Mouse (Mus musculus): ENCODE data around the gene Hist2h3c2. TPM values are rescaled to one million over a fixed set of nuclear protein-coding genes. Genes with fewer than 3 reads are reported as not detected.

The Hist2h3c2 gene
- 2.0 TPM for polyA plus RNA-seq (2014; fragmentation: Illumina TruSeq; extraction: RNeasy Lipid Tissue Mini Kit (QIAGEN cat#74804); ENCODE audit: low read depth, low replicate concordance)

DNA sequence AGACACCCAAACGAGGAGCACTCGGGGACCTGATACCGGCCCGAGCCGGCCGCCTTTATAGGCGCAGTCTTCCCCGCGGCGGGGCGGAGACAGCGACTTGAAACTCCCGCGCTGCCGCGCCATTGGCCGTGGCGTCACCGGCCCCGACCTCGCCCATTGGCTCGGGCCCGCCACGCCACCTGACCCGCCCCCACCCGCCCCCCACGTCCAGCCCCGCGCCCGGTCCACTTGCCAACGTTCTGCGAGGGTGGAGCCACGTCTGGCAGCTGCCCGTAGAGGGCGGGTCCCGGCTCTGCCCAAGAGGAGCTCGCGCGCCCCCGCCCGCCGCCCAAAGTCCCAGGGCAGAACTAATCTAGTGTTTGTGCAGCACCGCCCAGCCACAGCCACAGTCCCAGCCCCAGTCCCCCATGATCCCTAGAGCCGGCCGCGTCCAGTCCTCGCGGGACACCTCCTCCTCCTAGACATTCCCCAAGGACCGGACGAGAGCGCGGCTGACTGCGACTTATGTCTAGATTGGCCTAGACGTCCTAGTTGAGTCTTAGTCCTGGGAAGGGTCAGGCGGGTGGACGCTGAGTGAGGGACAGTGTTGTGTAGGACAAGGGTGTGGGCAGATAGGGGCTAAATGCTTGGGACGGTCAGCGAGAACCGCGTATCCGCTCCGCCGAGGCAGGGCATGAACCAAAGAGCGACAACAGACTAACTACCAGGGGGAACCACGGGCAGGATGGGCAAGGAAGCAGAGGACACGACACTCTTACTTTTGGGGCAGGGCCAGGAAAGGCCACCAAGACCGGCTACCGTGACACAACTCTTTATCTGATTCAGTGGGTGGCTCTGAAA, at the start of gene Hist2h3c2:
Gene Hist2h3c2, minus strand, starts transcription at position 174 of the 840 bp plus-strand sequence.

DNA sequence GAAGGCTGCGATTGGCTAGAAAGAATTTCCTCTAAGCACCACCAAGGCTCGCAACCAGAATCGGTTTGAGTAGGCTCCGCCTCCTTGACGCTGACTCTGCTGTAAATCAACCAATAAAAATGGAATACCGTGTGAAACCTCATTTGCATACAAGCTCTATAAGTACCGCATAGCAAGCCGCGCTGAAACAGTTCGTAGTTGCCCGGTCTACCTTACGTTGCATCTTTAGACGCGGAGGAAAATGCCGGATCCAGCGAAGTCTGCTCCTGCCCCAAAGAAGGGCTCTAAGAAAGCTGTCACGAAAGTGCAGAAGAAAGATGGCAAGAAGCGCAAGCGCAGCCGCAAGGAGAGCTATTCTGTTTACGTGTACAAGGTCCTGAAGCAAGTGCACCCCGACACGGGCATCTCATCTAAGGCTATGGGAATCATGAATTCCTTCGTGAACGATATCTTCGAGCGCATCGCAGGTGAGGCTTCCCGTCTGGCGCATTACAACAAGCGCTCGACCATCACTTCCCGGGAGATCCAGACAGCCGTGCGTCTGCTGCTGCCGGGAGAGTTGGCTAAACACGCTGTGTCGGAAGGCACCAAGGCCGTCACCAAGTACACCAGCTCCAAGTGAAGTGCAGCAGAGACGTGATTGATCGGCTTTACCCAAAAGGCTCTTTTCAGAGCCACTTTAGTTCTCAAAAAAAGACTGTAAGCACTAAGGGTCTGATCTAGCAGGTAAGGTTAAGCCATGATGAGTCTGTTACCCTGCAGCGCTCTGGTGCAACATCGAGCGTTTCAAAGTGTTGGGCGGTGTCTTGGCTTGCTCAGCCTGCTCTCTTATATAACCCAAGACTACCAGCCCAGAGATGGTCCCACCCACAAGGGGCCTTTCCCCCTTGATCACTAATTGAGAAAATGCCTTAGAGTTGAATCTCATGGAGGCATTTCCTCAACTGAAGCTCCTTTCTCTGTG, 30.9 kb upstream of the Hist2h3c2 start, which contains the start of gene Hist2h2bb:
Gene Hist2h2bb, plus strand, starts transcription at position 242 of the 964 bp plus-strand sequence.

DNA sequence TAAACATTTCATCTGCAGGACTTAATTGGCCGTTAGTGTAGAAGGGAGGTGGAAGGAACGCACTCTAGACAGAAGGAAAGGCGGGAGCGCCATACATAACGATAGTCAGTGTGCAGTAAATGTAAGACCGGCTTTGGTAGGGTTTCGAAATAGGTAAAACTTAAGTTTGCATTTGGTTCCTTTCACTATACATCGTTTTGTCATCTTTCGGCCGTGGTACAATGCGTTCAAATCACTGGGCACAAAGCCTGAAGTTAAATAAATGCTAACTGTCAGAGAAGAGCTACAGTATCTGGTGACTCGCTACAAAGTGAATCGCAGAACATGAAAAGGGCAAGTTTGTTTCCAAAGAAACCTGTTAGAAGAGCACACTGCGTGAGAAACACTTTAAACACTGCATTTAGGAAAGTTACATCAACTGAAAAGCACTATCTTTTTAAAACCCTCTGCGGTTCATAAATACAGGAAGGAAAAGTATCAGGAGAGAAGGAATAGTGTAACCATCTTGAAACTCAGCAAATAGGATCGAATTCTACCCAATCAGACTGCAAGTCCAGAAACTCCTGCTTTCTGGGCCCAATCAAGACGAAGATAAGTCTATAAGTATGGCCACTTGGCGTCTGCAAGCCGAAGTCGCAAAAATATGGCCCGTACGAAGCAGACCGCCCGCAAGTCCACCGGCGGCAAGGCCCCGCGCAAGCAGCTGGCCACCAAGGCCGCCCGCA, 29.3 kb upstream of the Hist2h3c2 start, which contains the start of gene Hist2h3b:
Gene Hist2h3b, plus strand, starts transcription at position 604 of the 725 bp plus-strand sequence.

DNA sequence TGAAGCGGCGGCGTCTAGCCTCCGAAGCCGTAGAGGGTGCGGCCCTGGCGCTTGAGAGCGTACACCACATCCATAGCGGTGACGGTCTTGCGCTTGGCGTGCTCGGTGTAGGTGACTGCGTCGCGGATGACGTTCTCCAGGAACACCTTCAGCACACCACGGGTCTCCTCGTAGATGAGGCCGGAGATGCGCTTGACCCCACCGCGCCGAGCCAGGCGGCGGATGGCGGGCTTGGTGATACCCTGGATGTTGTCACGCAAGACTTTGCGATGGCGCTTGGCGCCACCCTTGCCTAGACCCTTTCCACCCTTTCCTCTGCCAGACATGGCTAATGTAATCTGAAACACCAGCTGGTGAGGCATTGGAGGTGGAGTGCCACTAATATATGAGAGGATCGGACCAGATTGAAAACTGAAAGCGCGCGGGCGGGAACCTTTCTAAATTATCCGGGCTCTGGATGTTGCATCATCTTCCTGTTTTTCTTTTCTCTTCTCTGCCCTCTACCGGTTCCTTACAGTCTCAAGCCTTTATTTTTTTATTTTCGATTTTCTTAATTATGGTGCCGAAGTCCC, 24.1 kb upstream of the Hist2h3c2 start, which contains the start of gene Hist2h4:
Gene Hist2h4, minus strand, starts transcription at position 333 of the 572 bp plus-strand sequence.

DNA sequence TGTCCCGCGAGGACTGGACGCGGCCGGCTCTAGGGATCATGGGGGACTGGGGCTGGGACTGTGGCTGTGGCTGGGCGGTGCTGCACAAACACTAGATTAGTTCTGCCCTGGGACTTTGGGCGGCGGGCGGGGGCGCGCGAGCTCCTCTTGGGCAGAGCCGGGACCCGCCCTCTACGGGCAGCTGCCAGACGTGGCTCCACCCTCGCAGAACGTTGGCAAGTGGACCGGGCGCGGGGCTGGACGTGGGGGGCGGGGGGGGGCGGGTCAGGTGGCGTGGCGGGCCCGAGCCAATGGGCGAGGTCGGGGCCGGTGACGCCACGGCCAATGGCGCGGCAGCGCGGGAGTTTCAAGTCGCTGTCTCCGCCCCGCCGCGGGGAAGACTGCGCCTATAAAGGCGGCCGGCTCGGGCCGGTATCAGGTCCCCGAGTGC, 7.5 kb upstream of the Hist2h3c2 start, which contains the start of gene Hist2h3c1:
Gene Hist2h3c1, plus strand, starts transcription at position 259 of the 430 bp plus-strand sequence.

DNA sequence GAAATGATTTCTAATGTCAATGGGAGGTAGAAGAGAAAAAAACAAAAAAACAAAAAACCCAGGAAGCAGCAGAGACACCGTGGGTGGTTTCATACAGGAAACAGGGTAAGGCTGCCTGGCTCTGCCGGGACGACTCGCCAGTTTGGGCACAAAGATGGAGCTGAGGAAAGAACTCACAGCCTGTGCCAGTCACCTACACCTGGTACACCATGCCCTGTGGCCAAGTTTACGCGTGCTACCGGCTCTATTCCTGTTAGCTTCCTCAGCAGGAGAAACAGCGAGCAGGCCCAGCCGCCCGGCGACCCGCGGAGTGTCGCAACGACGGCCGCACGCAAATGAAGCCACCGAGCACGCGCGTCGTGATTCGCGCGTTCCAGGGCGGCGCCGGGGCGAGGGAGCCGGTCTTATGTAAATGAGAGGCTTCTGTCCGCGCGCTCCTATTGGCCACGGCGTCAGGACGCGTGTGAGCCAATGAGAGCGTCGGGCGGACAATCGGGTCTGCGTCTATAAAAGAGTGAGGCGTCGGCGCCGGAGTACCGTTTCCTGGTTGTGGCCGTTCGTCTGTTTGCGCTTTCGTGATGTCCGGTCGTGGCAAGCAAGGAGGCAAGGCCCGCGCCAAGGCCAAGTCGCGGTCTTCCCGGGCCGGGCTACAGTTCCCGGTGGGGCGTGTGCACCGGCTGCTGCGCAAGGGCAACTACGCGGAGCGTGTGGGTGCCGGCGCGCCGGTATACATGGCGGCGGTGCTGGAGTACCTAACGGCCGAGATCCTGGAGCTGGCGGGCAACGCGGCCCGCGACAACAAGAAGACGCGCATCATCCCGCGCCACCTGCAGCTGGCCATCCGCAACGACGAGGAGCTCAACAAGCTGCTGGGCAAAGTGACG, 6.3 kb upstream of the Hist2h3c2 start, which contains the start of gene Hist2h2aa1:
Gene Hist2h2aa1, plus strand, starts transcription at position 495 of the 884 bp plus-strand sequence.

DNA sequence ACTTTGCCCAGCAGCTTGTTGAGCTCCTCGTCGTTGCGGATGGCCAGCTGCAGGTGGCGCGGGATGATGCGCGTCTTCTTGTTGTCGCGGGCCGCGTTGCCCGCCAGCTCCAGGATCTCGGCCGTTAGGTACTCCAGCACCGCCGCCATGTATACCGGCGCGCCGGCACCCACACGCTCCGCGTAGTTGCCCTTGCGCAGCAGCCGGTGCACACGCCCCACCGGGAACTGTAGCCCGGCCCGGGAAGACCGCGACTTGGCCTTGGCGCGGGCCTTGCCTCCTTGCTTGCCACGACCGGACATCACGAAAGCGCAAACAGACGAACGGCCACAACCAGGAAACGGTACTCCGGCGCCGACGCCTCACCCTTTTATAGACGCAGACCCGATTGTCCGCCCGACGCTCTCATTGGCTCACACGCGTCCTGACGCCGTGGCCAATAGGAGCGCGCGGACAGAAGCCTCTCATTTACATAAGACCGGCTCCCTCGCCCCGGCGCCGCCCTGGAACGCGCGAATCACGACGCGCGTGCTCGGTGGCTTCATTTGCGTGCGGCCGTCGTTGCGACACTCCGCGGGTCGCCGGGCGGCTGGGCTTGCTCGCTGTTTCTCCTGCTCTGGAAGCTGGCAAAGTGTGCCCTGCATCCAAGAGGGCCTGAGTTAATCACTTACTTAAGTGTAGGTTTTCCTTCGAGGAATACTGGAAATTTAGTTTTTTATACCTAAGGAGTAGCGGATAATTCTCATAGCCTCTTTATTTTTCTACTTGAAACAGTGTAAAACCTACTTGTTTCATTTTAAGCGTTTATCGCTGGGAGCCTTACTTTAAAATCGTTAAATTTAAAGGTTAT, 1.2 kb upstream of the Hist2h3c2 start, which contains the start of gene Hist2h2aa2:
Gene Hist2h2aa2, minus strand, starts transcription at position 328 of the 850 bp plus-strand sequence.

DNA sequence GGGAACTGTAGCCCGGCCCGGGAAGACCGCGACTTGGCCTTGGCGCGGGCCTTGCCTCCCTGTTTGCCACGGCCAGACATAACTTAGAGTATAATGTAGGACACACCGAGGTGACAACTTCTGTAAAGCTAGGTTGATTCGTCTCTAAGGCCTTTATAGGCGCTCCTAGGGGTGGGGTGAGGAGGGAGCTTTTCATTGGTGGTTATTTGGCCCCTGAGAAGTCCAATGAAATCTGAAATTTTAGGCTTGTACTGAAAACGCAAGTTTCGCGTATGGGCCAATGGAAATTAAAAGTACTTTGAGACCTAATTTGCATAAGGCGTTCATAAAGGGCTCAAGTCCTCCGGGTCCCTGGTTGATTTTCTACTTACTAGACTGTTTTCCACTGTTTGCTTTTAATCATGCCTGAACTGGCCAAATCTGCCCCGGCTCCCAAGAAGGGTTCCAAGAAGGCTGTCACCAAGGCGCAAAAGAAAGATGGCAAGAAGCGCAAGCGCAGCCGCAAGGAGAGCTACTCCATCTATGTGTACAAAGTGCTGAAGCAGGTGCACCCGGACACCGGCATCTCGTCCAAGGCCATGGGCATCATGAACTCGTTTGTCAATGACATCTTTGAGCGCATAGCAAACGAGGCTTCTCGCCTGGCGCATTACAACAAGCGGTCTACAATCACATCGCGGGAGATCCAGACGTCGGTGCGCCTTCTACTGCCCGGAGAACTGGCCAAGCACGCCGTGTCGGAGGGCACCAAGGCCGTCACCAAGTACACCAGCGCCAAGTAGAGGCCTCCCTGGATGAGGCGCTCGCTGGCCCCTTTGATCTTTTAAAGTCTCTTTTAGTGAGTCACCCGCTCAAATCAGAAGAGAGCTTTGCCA, 17.9 kb downstream of the Hist2h3c2 start, which contains the start of the genes Hist2h2ac and Hist2h2be:
Gene Hist2h2ac, minus strand, starts transcription at position 116 of the 875 bp plus-strand sequence.
Gene Hist2h2be, plus strand, starts transcription at position 355 of the 875 bp plus-strand sequence.

DNA sequence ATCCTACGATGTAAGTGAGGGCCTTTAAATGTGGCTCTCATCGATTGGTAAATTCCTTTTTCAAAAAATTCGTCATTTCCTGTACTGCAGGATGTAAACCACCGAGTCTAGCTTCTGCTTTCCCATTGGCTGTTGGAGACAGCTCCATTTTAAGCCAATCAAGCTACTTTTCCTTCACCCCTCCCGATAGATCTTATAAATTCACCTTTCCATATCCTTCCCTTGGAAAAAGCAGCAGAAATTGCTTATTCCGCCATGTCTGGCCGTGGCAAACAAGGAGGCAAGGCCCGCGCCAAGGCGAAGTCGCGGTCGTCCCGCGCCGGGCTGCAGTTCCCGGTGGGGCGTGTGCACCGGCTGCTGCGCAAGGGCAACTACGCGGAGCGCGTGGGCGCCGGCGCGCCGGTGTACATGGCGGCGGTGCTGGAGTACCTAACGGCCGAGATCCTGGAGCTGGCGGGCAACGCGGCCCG, 19.2 kb downstream of the Hist2h3c2 start, which contains the start of the genes Bola1 and Hist2h2ab:
Gene Bola1, minus strand, starts transcription at position 49 of the 470 bp plus-strand sequence.
Gene Hist2h2ab, plus strand, starts transcription at position 205 of the 470 bp plus-strand sequence.

Other genes starting within 250 kb of the Hist2h3c2 start
- 8.6 TPM for gene Plekho1, start 243.1 kb downstream of the Hist2h3c2 start, polyA plus RNA-seq (2014; fragmentation: Illumina TruSeq; extraction: RNeasy Lipid Tissue Mini Kit (QIAGEN cat#74804); ENCODE audit: low read depth, low replicate concordance)
- gene Vps45, start 180.7 kb downstream of the Hist2h3c2 start, polyA plus RNA-seq (2014; fragmentation: Illumina TruSeq; extraction: RNeasy Lipid Tissue Mini Kit (QIAGEN cat#74804); ENCODE audit: low read depth, low replicate concordance): 15.0 TPM
- gene Otud7b, start 134.6 kb downstream of the Hist2h3c2 start, polyA plus RNA-seq (2014; fragmentation: Illumina TruSeq; extraction: RNeasy Lipid Tissue Mini Kit (QIAGEN cat#74804); ENCODE audit: low read depth, low replicate concordance): 27.4 TPM
- gene Mtmr11, start 77.1 kb downstream of the Hist2h3c2 start, polyA plus RNA-seq (2014; fragmentation: Illumina TruSeq; extraction: RNeasy Lipid Tissue Mini Kit (QIAGEN cat#74804); ENCODE audit: low read depth, low replicate concordance): 0.57 TPM
- 27.1 TPM for gene Sf3b4, start 66.8 kb downstream of the Hist2h3c2 start, polyA plus RNA-seq (2014; fragmentation: Illumina TruSeq; extraction: RNeasy Lipid Tissue Mini Kit (QIAGEN cat#74804); ENCODE audit: low read depth, low replicate concordance)
- 0.14 TPM for gene Sv2a, start 58.0 kb downstream of the Hist2h3c2 start, polyA plus RNA-seq (2014; fragmentation: Illumina TruSeq; extraction: RNeasy Lipid Tissue Mini Kit (QIAGEN cat#74804); ENCODE audit: low read depth, low replicate concordance)
- gene Bola1, start 19.4 kb downstream of the Hist2h3c2 start, polyA plus RNA-seq (2014; fragmentation: Illumina TruSeq; extraction: RNeasy Lipid Tissue Mini Kit (QIAGEN cat#74804); ENCODE audit: low read depth, low replicate concordance): 3.8 TPM
- gene Hist2h2ab, start 19.3 kb downstream of the Hist2h3c2 start, polyA plus RNA-seq (2014; fragmentation: Illumina TruSeq; extraction: RNeasy Lipid Tissue Mini Kit (QIAGEN cat#74804); ENCODE audit: low read depth, low replicate concordance): not detected
- not detected for gene Hist2h2ac, start 18.2 kb downstream of the Hist2h3c2 start, polyA plus RNA-seq (2014; fragmentation: Illumina TruSeq; extraction: RNeasy Lipid Tissue Mini Kit (QIAGEN cat#74804); ENCODE audit: low read depth, low replicate concordance)
- gene Hist2h2be, start 18.0 kb downstream of the Hist2h3c2 start, polyA plus RNA-seq (2014; fragmentation: Illumina TruSeq; extraction: RNeasy Lipid Tissue Mini Kit (QIAGEN cat#74804); ENCODE audit: low read depth, low replicate concordance): 20.2 TPM
- gene Hist2h2aa2, start 1.1 kb upstream of the Hist2h3c2 start, polyA plus RNA-seq (2014; fragmentation: Illumina TruSeq; extraction: RNeasy Lipid Tissue Mini Kit (QIAGEN cat#74804); ENCODE audit: low read depth, low replicate concordance): not detected
- not detected for gene Hist2h2aa1, start 6.4 kb upstream of the Hist2h3c2 start, polyA plus RNA-seq (2014; fragmentation: Illumina TruSeq; extraction: RNeasy Lipid Tissue Mini Kit (QIAGEN cat#74804); ENCODE audit: low read depth, low replicate concordance)
- gene Hist2h3c1, start 7.6 kb upstream of the Hist2h3c2 start, polyA plus RNA-seq (2014; fragmentation: Illumina TruSeq; extraction: RNeasy Lipid Tissue Mini Kit (QIAGEN cat#74804); ENCODE audit: low read depth, low replicate concordance): 12.5 TPM
- gene Hist2h4, start 24.2 kb upstream of the Hist2h3c2 start, polyA plus RNA-seq (2014; fragmentation: Illumina TruSeq; extraction: RNeasy Lipid Tissue Mini Kit (QIAGEN cat#74804); ENCODE audit: low read depth, low replicate concordance): not detected
- not detected for gene Hist2h3b, start 29.5 kb upstream of the Hist2h3c2 start, polyA plus RNA-seq (2014; fragmentation: Illumina TruSeq; extraction: RNeasy Lipid Tissue Mini Kit (QIAGEN cat#74804); ENCODE audit: low read depth, low replicate concordance)
- gene Hist2h2bb, start 30.6 kb upstream of the Hist2h3c2 start, polyA plus RNA-seq (2014; fragmentation: Illumina TruSeq; extraction: RNeasy Lipid Tissue Mini Kit (QIAGEN cat#74804); ENCODE audit: low read depth, low replicate concordance): not detected
- 0.39 TPM for gene Fcgr1, start 54.8 kb upstream of the Hist2h3c2 start, polyA plus RNA-seq (2014; fragmentation: Illumina TruSeq; extraction: RNeasy Lipid Tissue Mini Kit (QIAGEN cat#74804); ENCODE audit: low read depth, low replicate concordance)
- gene BC107364, start 213.2 kb upstream of the Hist2h3c2 start, polyA plus RNA-seq (2014; fragmentation: Illumina TruSeq; extraction: RNeasy Lipid Tissue Mini Kit (QIAGEN cat#74804); ENCODE audit: low read depth, low replicate concordance): 3.0 TPM

Data from testis, adult 10 weeks (tissue).